Mouse (Mus musculus) midbrain, embryonic 11.5 days (tissue): ENCODE results near the gene Psma7. TPM values are rescaled to one million over a fixed set of nuclear protein-coding genes. Genes with fewer than 3 reads are reported as not detected.

ENCODE experiments used
- ATAC-seq: fragments of 200-750 bp; cut with Nextera tagmentation; 2 replicates; pipeline ENCODE4 v1.8.0; 2017; ENCODE audit warnings: moderate TSS enrichment, moderate library complexity; ENCODE audit not compliant: low FRiP score
- DNase-seq: peaks from one replicate; pipeline ENCODE4 v3.0.0; 2015; ENCODE audit warnings: low spot score; ENCODE audit errors: missing footprints
- H3K27ac ChIP-seq: fragments of 300-500 bp; sonication (generic); 2 replicates; pipeline ENCODE4 v1.5.1; 2014; ENCODE audit warnings: low read depth, low read length
- H3K27me3 ChIP-seq: fragments of 300-500 bp; sonication (generic); 2 replicates; pipeline ENCODE4 v1.6.1; 2014; ENCODE audit warnings: mild to moderate bottlenecking, low read length, moderate library complexity, mixed read lengths; ENCODE audit not compliant: control insufficient read depth, insufficient read depth
- H3K36me3 ChIP-seq: fragments of 300-500 bp; sonication (generic); 2 replicates; pipeline ENCODE4 v1.6.1; 2014; ENCODE audit warnings: mild to moderate bottlenecking, low read length, moderate library complexity, mixed read lengths; ENCODE audit not compliant: control insufficient read depth, insufficient read depth
- H3K4me1 ChIP-seq: fragments of 300-500 bp; sonication (generic); 2 replicates; pipeline ENCODE4 v1.6.1; 2014; ENCODE audit warnings: low read length; ENCODE audit not compliant: control insufficient read depth, insufficient read depth
- H3K4me2 ChIP-seq: fragments of 300-500 bp; sonication (generic); 2 replicates; pipeline ENCODE4 v1.6.1; 2014; ENCODE audit warnings: mild to moderate bottlenecking, moderate library complexity
- H3K4me3 ChIP-seq: fragments of 300-500 bp; sonication (generic); 2 replicates; pipeline ENCODE4 v1.5.1; 2014; ENCODE audit warnings: low read depth, low read length
- H3K9ac ChIP-seq: fragments of 300-500 bp; sonication (generic); 2 replicates; pipeline ENCODE4 v1.6.1; 2014; ENCODE audit warnings: low read length
- H3K9me3 ChIP-seq: fragments of 300-500 bp; sonication (generic); 2 replicates; pipeline ENCODE4 v1.6.1; 2016; ENCODE audit warnings: low read length; ENCODE audit not compliant: control insufficient read depth
- WGBS: fragments of 180-500 bp; shearing (Covaris S2); extraction: QIAGEN DNeasy Blood & Tissue Kit; methylation state at CpG from one replicate; pipeline ENCODE4 v1.1.7; 2014; 5-methylcytosine and 5-hydroxymethylcytosine counted together
- polyA plus RNA-seq: library from polyadenylated mRNA; unstranded; fragments of >200 nt; fragmentation: Nextera tagmentation; extraction: Ambion mirVana; gene quantifications from 2 replicates; pipeline ENCODE4 v1.2.1, GENCODE M21; 2014

Gene Psma7
- polyA plus RNA-seq: 697 and 701 TPM in 2 replicates

GRCm38 (mm10) chr2:180042256-180042857, at the start of gene Psma7, which contains the start of gene Ss18l1:
TSS of gene Psma7 (minus strand) at chr2:180042433.
TSS of gene Ss18l1 (plus strand) at chr2:180042509.
- Histone ChIP-seq H3K4me1 (peaks cover 20% of the 10 kb centered on the region), H3K36me3 (peaks cover 11% of the 10 kb centered on the region), H3K4me2 (peak within 1 kb of the TSS; percentile 81), H3K27ac (peak within 1 kb of the TSS; percentile 90), H3K4me3 (peak within 1 kb of the TSS; percentile 98), H3K9me3 (no peaks in the 10 kb centered on the region), H3K27me3 (no peaks in the 10 kb centered on the region), H3K9ac (peak within 1 kb of the TSS; percentile 80)
- peak; percentile 94 for ATAC-seq
- under 1% methylated on average over 75 of the region's 78 CpGs for WGBS
- DNase-seq: peak; percentile 99

GRCm38 (mm10) chr2:180090285-180090684, 48.1 kb upstream of the Psma7 start:
- Histone ChIP-seq H3K9ac (no peak overlapping the region), H3K36me3 (no peaks in the 10 kb centered on the region), H3K27ac (no peak overlapping the region), H3K4me1 (peaks cover 2% of the 10 kb centered on the region; the same call in 1 of the 2 replicates), H3K4me2 (no peak overlapping the region), H3K4me3 (no peak overlapping the region), H3K27me3 (no peaks in the 10 kb centered on the region), H3K9me3 (no peaks in the 10 kb centered on the region)
- 70% methylated on average over 11 of the region's 11 CpGs for WGBS
- DNase-seq (no peak), ATAC-seq (no peak)

GRCm38 (mm10) chr2:180087472-180087871, 45.2 kb upstream of the Psma7 start:
- WGBS: 95% methylated on average over 4 of the region's 4 CpGs
- H3K36me3 ChIP-seq: no peaks in the 10 kb centered on the region
- peak; percentile 80 for DNase-seq
- no peaks in the 10 kb centered on the region for H3K9me3 ChIP-seq
- peaks cover 2% of the 10 kb centered on the region; the same call in 1 of the 2 replicates for H3K4me1 ChIP-seq
- ATAC-seq: no peak
- H3K4me3 ChIP-seq: no peak overlapping the region
- H3K4me2 ChIP-seq: no peak overlapping the region
- no peak overlapping the region for H3K27ac ChIP-seq
- H3K27me3 ChIP-seq: no peaks in the 10 kb centered on the region
- no peak overlapping the region for H3K9ac ChIP-seq

- H3K9me3 ChIP-seq: no peaks in the 10 kb centered on the region
- H3K27ac ChIP-seq: no peak overlapping the region
- ATAC-seq (no peak), DNase-seq (peak; percentile 82)
- H3K4me3 ChIP-seq: no peak overlapping the region
- H3K27me3 ChIP-seq: no peaks in the 10 kb centered on the region
- H3K9ac ChIP-seq: no peak overlapping the region
- H3K4me1 ChIP-seq: peaks cover 2% of the 10 kb centered on the region; the same call in 1 of the 2 replicates
- no peak overlapping the region for H3K4me2 ChIP-seq
- H3K36me3 ChIP-seq: no peaks in the 10 kb centered on the region
- 82% methylated on average over 5 of the region's 5 CpGs for WGBS
These were observed 44.4 kb upstream of the Psma7 start for GRCm38 (mm10) chr2:180086637-180087027.

- Histone ChIP-seq H3K36me3 (no peaks in the 10 kb centered on the region), H3K4me1 (peaks cover 2% of the 10 kb centered on the region; the same call in 1 of the 2 replicates), H3K4me2 (no peak overlapping the region), H3K27ac (no peak overlapping the region), H3K9me3 (no peaks in the 10 kb centered on the region), H3K4me3 (no peak overlapping the region), H3K9ac (no peak overlapping the region), H3K27me3 (no peaks in the 10 kb centered on the region)
- 76% methylated on average over 16 of the region's 16 CpGs for WGBS
- ATAC-seq (no peak), DNase-seq (no peak)
These were observed 43.8 kb upstream of the Psma7 start for GRCm38 (mm10) chr2:180085926-180086636.

GRCm38 (mm10) chr2:180084565-180084964, 42.3 kb upstream of the Psma7 start:
- WGBS: 54% methylated on average over 3 of the region's 3 CpGs
- H3K27me3 ChIP-seq: no peaks in the 10 kb centered on the region
- H3K36me3 ChIP-seq: no peaks in the 10 kb centered on the region
- DNase-seq (no peak), ATAC-seq (no peak)
- H3K9me3 ChIP-seq: no peaks in the 10 kb centered on the region
- no peak overlapping the region for H3K4me2 ChIP-seq
- peaks cover 2% of the 10 kb centered on the region; the same call in 1 of the 2 replicates for H3K4me1 ChIP-seq
- H3K4me3 ChIP-seq: no peak overlapping the region
- H3K27ac ChIP-seq: no peak overlapping the region
- H3K9ac ChIP-seq: no peak overlapping the region

- Histone ChIP-seq H3K4me2 (no peak overlapping the region), H3K4me1 (no peaks in the 10 kb centered on the region), H3K9ac (no peak overlapping the region), H3K9me3 (no peaks in the 10 kb centered on the region), H3K4me3 (no peak overlapping the region), H3K27me3 (no peaks in the 10 kb centered on the region), H3K27ac (no peak overlapping the region), H3K36me3 (no peaks in the 10 kb centered on the region)
- ATAC-seq (no peak), DNase-seq (no peak)
- WGBS: 86% methylated on average over 10 of the region's 10 CpGs
These were observed 40.8 kb upstream of the Psma7 start for GRCm38 (mm10) chr2:180083063-180083462.

GRCm38 (mm10) chr2:180080680-180081079, 38.4 kb upstream of the Psma7 start:
- WGBS: 95% methylated on average over 8 of the region's 8 CpGs
- no peaks in the 10 kb centered on the region for H3K27me3 ChIP-seq
- H3K9ac ChIP-seq: no peak overlapping the region
- DNase-seq (peak; percentile 17), ATAC-seq (no peak)
- no peaks in the 10 kb centered on the region for H3K4me1 ChIP-seq
- H3K9me3 ChIP-seq: no peaks in the 10 kb centered on the region
- no peaks in the 10 kb centered on the region for H3K36me3 ChIP-seq
- no peak overlapping the region for H3K27ac ChIP-seq
- no peak overlapping the region for H3K4me2 ChIP-seq
- no peak overlapping the region for H3K4me3 ChIP-seq

- no peaks in the 10 kb centered on the region for H3K9me3 ChIP-seq
- no peak overlapping the region for H3K27ac ChIP-seq
- whole genome bisulfite sequencing: 65% methylated on average over 3 of the region's 3 CpGs
These were observed 35.4 kb upstream of the Psma7 start for GRCm38 (mm10) chr2:180077622-180078021.

More at GRCm38 (mm10) chr2:180077622-180078021, 35.4 kb upstream of the Psma7 start:
- Histone ChIP-seq H3K4me1 (no peaks in the 10 kb centered on the region), H3K4me2 (no peak overlapping the region), H3K36me3 (no peaks in the 10 kb centered on the region), H3K4me3 (no peak overlapping the region), H3K9ac (no peak overlapping the region), H3K27me3 (no peaks in the 10 kb centered on the region)
- DNase-seq (no peak), ATAC-seq (no peak)
